Mouse (Mus musculus): ENCODE results near the gene BC048403. TPM values are rescaled to one million over a fixed set of nuclear protein-coding genes. Genes with fewer than 3 reads are reported as not detected.

The BC048403 gene
- polyA plus RNA-seq (2012; rRNA removed), result 3.7 and 4.0 TPM in 2 replicates

GRCm38 (mm10) chr10:121739548-121740505 lies at the start of gene BC048403:
Gene BC048403 (plus strand): TSS chr10:121739937.

Other genes with a start within 250 kb of the BC048403 start
- 39.2 and 41.3 TPM in 2 replicates for gene Tbk1, start 153.2 kb upstream of the BC048403 start, polyA plus RNA-seq (2012; rRNA removed)
- gene Xpot, start 113.6 kb upstream of the BC048403 start, polyA plus RNA-seq (2012; rRNA removed), result 65.4 and 73.5 TPM in 2 replicates
- 0.12 and 0.13 TPM in 2 replicates for gene D930020B18Rik, start 98.3 kb upstream of the BC048403 start, polyA plus RNA-seq (2012; rRNA removed)

All from central nervous system, embryonic 14 days (tissue).